Mouse (Mus musculus) brain, embryonic 14.5 days (tissue): Measurements from ENCODE around the gene 6430571L13Rik. TPM values are rescaled to one million over a fixed set of nuclear protein-coding genes. Genes with fewer than 3 reads are reported as not detected.

Experiments used
- DNase-seq: peaks from one replicate; pipeline ENCODE4 v3.0.0-alpha.2; 2011; ENCODE audit warnings: low read depth
- CTCF ChIP-seq: fragments of 200-500 bp; IDR thresholded peaks from 2 replicates; pipeline ENCODE4 v1.5.1; 2012; ENCODE audit warnings: inconsistent platforms, mild to moderate bottlenecking, moderate library complexity, borderline replicate concordance; ENCODE audit not compliant: insufficient read depth, insufficient read length; ENCODE audit errors: extremely low read depth
- POLR2A ChIP-seq: fragments of 200-500 bp; IDR thresholded peaks from 2 replicates; pipeline ENCODE4 v1.6.1; 2012; ENCODE audit warnings: mild to moderate bottlenecking, inconsistent platforms, borderline replicate concordance; ENCODE audit not compliant: poor library complexity, insufficient read depth, insufficient read length, severe bottlenecking; ENCODE audit errors: extremely low read depth
- polyA plus RNA-seq: library from polyadenylated mRNA; depleted of rRNA; stranded (reverse); fragments of >200 nt; gene quantifications from 2 replicates; pipeline ENCODE4 v1.2.3, GENCODE M21; 2012

Gene 6430571L13Rik
- polyA plus RNA-seq, 1 experiment, result 8.6 TPM

GRCm38 (mm10) chr9:107307886-107308285 lies 32.5 kb upstream of the 6430571L13Rik start:
- no peak for DNase-seq
- TF ChIP-seq CTCF, result no peak
- TF ChIP-seq POLR2A, result no peak

- TF ChIP-seq CTCF (no peak), POLR2A (no peak)
- DNase-seq, result no peak
Observed at GRCm38 (mm10) chr9:107308346-107309000, 31.9 kb upstream of the 6430571L13Rik start.

GRCm38 (mm10) chr9:107309171-107309570 lies 31.2 kb upstream of the 6430571L13Rik start:
- DNase-seq, result no peak
- TF ChIP-seq POLR2A, result no peak

GRCm38 (mm10) chr9:107309600-107309999 lies 30.8 kb upstream of the 6430571L13Rik start:
- TF ChIP-seq POLR2A, result no peak
- no peak for TF ChIP-seq CTCF
- DNase-seq, result no peak

- TF ChIP-seq CTCF, result no peak
- TF ChIP-seq POLR2A, result no peak
- DNase-seq, result no peak
Observed at GRCm38 (mm10) chr9:107312811-107313584, 27.4 kb upstream of the 6430571L13Rik start.

- DNase-seq, result no peak
- TF ChIP-seq CTCF, result no peak
- no peak for TF ChIP-seq POLR2A
Observed at GRCm38 (mm10) chr9:107313926-107314325, 26.5 kb upstream of the 6430571L13Rik start.

- DNase-seq, result no peak
- TF ChIP-seq POLR2A, result no peak
- no peak for TF ChIP-seq CTCF
Observed at GRCm38 (mm10) chr9:107315791-107316190, 24.6 kb upstream of the 6430571L13Rik start.

GRCm38 (mm10) chr9:107322461-107323050 lies 17.8 kb upstream of the 6430571L13Rik start:
- TF ChIP-seq POLR2A, result no peak

GRCm38 (mm10) chr9:107323558-107323957 lies 16.8 kb upstream of the 6430571L13Rik start:
- TF ChIP-seq CTCF, result no peak
- DNase-seq, result peak; percentile 80

More at GRCm38 (mm10) chr9:107322461-107323050, 17.8 kb upstream of the 6430571L13Rik start:
- DNase-seq, result no peak

GRCm38 (mm10) chr9:107324799-107325561 lies 15.4 kb upstream of the 6430571L13Rik start:
- TF ChIP-seq CTCF (no peak), POLR2A (no peak)
- no peak for DNase-seq

GRCm38 (mm10) chr9:107325904-107326303 lies 14.5 kb upstream of the 6430571L13Rik start:
- TF ChIP-seq CTCF (no peak), POLR2A (no peak)
- DNase-seq, result no peak

- DNase-seq, result no peak
- no peak for TF ChIP-seq CTCF
- TF ChIP-seq POLR2A, result no peak
Observed at GRCm38 (mm10) chr9:107327879-107328620, 12.4 kb upstream of the 6430571L13Rik start.

- no peak for TF ChIP-seq POLR2A
- no peak for TF ChIP-seq CTCF
- no peak for DNase-seq
Observed at GRCm38 (mm10) chr9:107330791-107331190, 9.6 kb upstream of the 6430571L13Rik start.

- no peak for DNase-seq
- TF ChIP-seq CTCF (no peak), POLR2A (no peak)
Observed at GRCm38 (mm10) chr9:107333686-107334085, 6.7 kb upstream of the 6430571L13Rik start.
